Mouse (Mus musculus) MN1 (cell line): ENCODE data around the gene 3830406C13Rik.

Source experiments
- DNase-seq: peaks from one replicate; pipeline ENCODE4 v3.0.0-alpha.2; 2016; ENCODE audit warnings: low spot score

Gene 3830406C13Rik

GRCm38 (mm10) chr14:12342458-12343131 lies 58.6 kb downstream of the 3830406C13Rik start:
- no peak for DNase-seq

- DNase-seq: no peak
Observed at GRCm38 (mm10) chr14:12343451-12343941, 59.5 kb downstream of the 3830406C13Rik start.

GRCm38 (mm10) chr14:12344061-12344745 lies 60.2 kb downstream of the 3830406C13Rik start:
- no peak for DNase-seq

- DNase-seq: no peak
Observed at GRCm38 (mm10) chr14:12344746-12345240, 60.8 kb downstream of the 3830406C13Rik start.

- DNase-seq: no peak
Observed at GRCm38 (mm10) chr14:12345241-12345921, 61.4 kb downstream of the 3830406C13Rik start.

GRCm38 (mm10) chr14:12346011-12346864 lies 62.3 kb downstream of the 3830406C13Rik start:
- DNase-seq: no peak

GRCm38 (mm10) chr14:12346865-12347600 lies 63.1 kb downstream of the 3830406C13Rik start:
- no peak for DNase-seq

GRCm38 (mm10) chr14:12348089-12348488 lies 64.1 kb downstream of the 3830406C13Rik start, which contains the start of gene Fezf2:
Fezf2 (minus strand) TSS chr14:12348189.
- no peak for DNase-seq

- DNase-seq: no peak
Observed at GRCm38 (mm10) chr14:12349334-12350090, 65.5 kb downstream of the 3830406C13Rik start.

GRCm38 (mm10) chr14:12350271-12350916 lies 66.4 kb downstream of the 3830406C13Rik start:
- no peak for DNase-seq
